Mouse (Mus musculus) cerebellum, adult 18-20 months (tissue): Measurements from ENCODE around the gene Adgrf3.

Source experiments
- DNase-seq, 2 experiments: peaks; one replicate each; pipeline ENCODE4 v3.0.0; 2021

The Adgrf3 gene

DNA sequence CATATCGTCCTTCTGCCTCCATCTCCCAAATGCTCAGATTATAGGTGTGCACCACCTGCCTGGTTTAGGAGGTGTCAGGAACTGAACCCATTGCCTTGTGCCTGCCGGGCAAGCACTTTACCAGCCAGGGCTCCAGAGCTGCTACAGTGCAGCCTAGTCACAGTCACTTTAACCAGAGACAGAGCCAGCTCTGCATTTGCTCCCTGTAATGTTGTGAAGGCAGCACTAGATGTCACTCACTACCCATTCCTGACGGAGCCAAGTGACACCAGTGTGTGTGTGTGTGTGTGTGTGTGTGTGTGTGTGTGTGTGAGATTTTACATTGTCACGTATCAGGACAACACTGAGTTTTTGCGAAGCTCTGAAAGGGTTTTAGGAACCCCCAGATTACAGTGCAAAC, 4.0 kb downstream of the Adgrf3 start:
- DNase-seq: peak; percentile 11 to 16

GRCm38 (mm10) chr5:30198257-30198656, 7.3 kb downstream of the Adgrf3 start:
- DNase-seq: no peak

GRCm38 (mm10) chr5:30195340-30195739, 10.2 kb downstream of the Adgrf3 start:
- DNase-seq: no peak

DNA sequence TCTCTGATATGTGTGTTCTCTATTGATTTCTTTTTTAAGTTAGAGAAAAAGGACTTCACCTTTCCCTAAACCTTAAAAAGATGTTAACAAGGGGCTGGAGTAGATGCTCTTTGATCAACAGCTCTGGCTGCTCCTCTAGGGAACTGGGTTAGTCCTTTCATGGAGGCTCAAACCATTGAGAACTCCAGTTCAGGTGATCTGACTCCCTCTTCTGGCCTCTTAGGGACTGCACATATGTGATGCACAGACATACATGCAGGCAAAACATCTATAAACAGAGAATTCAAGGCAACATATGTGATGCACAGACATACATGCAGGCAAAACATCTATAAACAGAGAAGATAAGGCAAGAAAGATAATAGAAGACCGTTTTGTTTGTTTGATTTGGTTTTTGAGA, 13.1 kb downstream of the Adgrf3 start:
- no peak for DNase-seq

DNA sequence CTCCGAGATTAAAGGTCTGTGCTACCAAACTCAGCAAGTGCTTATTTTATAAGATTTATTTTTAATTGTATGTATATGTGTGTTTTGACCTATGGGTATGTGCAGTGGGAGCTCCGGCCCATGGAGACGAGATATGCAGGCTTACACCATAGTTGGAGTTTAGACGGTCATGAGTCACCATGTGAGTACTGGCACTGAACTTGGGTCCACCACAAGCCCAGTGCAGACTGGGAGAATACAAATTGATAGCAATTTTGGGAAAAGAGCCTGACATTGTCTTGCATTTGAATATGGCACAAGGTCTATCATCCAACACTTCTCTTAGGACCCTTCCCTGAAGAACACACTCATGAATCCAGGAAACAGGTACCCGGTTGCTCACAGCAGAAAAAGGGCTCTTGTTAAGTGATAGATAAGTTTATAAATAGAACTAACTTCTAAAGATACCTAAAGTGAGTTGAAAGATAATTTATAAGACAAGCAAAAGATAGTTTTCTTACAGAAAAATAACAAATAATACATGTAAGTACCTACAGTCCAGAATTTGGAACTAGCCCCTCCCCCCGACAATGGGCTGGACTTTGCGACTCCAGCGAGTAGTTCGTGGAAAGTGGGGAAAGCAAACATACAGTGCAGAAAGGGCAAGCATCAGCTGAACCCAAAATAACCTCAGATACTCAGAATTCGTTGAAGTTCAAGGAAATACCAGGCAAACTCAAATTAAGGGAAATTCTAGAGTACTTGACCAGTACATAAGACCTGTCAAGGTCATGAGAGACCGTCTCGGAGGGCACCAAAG, 17.6 kb downstream of the Adgrf3 start:
- no peak for DNase-seq

- no peak for DNase-seq
These were observed 29.7 kb downstream of the Adgrf3 start for GRCm38 (mm10) chr5:30175811-30176210.

DNA sequence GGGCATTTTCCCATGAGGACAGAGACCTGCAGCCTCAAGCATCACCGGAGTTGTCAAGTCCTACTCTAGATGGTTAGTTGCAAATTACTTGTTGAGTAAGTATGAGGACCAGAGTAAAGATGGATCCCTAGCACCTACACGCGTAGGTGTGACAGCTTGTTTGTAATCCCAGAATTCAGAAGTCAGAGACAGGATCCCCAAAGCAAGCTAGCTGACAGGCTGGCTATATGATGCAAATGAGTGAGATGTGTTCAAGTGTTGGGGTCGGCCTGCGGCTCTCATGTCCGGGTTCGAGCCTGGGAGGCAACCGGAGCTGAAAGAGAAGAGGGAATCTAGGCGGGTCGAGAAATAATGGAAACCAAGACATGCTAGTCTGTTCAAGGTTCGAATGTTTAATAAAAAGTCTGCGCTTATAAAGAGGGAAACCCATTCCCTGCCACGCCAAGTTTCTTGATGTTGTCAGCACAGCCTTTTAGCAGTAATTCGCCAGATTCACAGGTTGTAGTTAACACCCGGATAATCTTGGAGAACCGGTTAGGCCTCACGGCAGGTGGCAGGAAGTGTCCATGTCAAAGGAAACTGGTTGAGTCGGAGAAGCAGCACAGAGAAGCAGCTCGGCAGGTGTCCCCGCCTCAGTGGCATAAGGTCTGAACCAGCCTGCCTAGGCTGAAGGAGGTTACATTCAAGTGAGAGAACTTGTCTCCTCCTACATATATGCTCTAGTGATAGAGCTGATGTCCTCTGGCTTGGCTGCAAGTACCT, 32.4 kb downstream of the Adgrf3 start:
- no peak for DNase-seq

GRCm38 (mm10) chr5:30172115-30172514, 33.4 kb downstream of the Adgrf3 start:
- DNase-seq: no peak

GRCm38 (mm10) chr5:30170303-30170940, 35.1 kb downstream of the Adgrf3 start:
- DNase-seq: no peak

GRCm38 (mm10) chr5:30165234-30165946, 40.1 kb downstream of the Adgrf3 start:
- no peak for DNase-seq

GRCm38 (mm10) chr5:30162339-30162738, 43.2 kb downstream of the Adgrf3 start:
- no peak for DNase-seq

- DNase-seq: no peak
These were observed 43.7 kb downstream of the Adgrf3 start for GRCm38 (mm10) chr5:30161836-30162235.

- DNase-seq: peak; percentile 28 to 52
These were observed 45.9 kb downstream of the Adgrf3 start for GRCm38 (mm10) chr5:30159601-30160000.

DNA sequence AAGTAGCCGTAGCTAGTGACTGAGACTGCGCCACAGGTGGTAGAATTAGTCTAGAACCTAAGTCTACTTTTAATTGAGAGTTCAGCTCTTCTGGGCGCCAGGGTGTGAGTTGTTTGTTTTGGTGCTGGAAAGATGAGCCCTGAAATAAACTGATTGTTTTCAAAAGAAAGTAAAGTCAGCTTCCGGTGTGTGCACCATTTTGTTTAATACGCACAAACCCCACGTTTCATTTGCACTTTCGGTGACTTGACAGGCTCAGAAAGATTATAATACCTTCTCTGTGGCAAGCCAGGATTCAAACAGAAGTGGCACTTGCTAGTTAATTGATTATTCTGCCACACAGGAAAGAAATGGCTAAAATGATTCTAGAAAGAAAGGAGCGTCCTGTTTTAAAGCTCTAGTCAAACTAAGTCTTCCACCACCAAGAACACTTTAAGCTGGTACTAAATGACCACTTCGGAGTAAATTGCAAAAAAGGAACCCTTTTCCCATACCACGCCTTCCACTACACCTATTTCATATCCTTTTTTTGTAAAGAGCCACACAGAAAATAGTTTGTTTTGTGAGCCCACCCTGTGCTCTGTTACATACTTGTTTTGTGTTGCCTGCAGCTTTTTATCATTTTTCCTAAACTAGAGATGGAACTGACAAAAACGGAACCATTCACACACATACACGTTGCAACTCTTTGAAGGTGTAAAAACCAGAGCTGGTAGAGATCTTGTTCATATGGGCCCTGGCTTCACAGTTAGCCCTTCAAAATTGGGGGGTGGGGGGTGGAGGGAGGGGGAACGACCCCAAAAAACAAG, 49.5 kb downstream of the Adgrf3 start:
- no peak for DNase-seq

GRCm38 (mm10) chr5:30155395-30155792, 50.1 kb downstream of the Adgrf3 start:
- no peak for DNase-seq

- DNase-seq: peak; percentile 90 to 94
These were observed 50.8 kb downstream of the Adgrf3 start, which contains the start of the genes Hadha and Hadhb for GRCm38 (mm10) chr5:30154474-30155394. Gene Hadha, minus strand, starts transcription at chr5:30155162. Gene Hadhb, plus strand, starts transcription at chr5:30155248.

DNA sequence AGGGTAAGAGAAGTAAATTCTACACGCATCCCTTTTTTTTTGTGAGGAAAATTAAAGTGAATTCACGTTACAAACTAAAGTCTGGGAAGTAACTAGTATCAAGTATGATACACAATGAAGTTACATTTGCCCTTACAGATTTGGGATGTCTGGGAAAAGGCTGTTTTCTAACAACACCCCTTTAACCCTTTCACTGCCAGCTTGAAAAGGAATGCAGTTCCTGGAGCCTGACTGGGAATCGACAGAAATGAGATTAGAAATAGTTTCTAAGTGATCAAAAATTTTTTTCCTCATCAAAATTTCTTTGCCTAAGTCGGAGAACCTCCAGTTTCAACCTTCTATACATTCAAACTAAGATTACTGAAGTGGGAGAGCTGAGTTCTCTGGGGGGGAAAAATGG, 51.5 kb downstream of the Adgrf3 start:
- no peak for DNase-seq

DNA sequence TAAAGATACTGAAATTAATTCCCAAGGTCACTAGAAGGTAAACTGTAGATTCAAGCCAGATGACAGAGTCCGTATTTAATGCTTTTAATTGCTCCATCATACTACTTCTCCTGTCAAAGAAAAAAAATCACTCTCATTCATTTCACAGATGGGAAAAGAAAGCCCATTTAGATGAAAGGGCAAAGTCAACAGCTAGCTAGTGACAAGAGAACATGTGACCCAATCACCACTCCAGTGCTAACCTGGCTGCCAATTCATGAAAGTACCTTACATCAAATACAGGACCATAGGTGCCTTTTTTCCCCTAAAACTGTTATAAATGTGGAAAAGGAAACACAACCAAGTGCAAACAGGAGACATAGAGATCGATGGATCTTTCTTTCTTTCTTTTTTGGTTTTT, 52.3 kb downstream of the Adgrf3 start:
- DNase-seq: no peak

GRCm38 (mm10) chr5:30152413-30152812, 53.1 kb downstream of the Adgrf3 start:
- no peak for DNase-seq

GRCm38 (mm10) chr5:30152007-30152406, 53.5 kb downstream of the Adgrf3 start:
- no peak for DNase-seq
